Mouse (Mus musculus) limb, embryonic 13.5 days (tissue): ENCODE results near the gene Zfp60. TPM values are rescaled to one million over a fixed set of nuclear protein-coding genes. Genes with fewer than 3 reads are reported as not detected.

Experiments used
- ATAC-seq: fragments of 200-750 bp; cut with Nextera tagmentation; 2 replicates; pipeline ENCODE4 v1.8.0; 2017; ENCODE audit warnings: low read depth, moderate number of reproducible peaks, moderate TSS enrichment; ENCODE audit not compliant: low FRiP score
- H3K27ac ChIP-seq: fragments of 300-500 bp; sonication (generic); 2 replicates; pipeline ENCODE4 v1.5.1; 2015; ENCODE audit warnings: inconsistent platforms, mild to moderate bottlenecking, moderate library complexity
- H3K27me3 ChIP-seq: fragments of 300-500 bp; sonication (generic); 2 replicates; pipeline ENCODE4 v1.6.1; 2015; ENCODE audit warnings: mild to moderate bottlenecking, inconsistent platforms
- H3K36me3 ChIP-seq: fragments of 300-500 bp; sonication (generic); 2 replicates; pipeline ENCODE4 v1.6.1; 2015; ENCODE audit warnings: inconsistent platforms, mild to moderate bottlenecking, moderate library complexity
- H3K4me1 ChIP-seq: fragments of 300-500 bp; sonication (generic); 2 replicates; pipeline ENCODE4 v1.6.1; 2015; ENCODE audit warnings: inconsistent platforms
- H3K4me2 ChIP-seq: fragments of 300-500 bp; sonication (generic); replicated peaks from 2 replicates; pipeline ENCODE4 v1.6.1; 2015; ENCODE audit warnings: inconsistent platforms, mild to moderate bottlenecking, moderate library complexity
- H3K4me3 ChIP-seq: fragments of 300-500 bp; sonication (generic); 2 replicates; pipeline ENCODE4 v1.5.1; 2015; ENCODE audit warnings: moderate library complexity, mild to moderate bottlenecking, inconsistent platforms
- H3K9ac ChIP-seq: fragments of 300-500 bp; sonication (generic); 2 replicates; pipeline ENCODE4 v1.6.1; 2015; ENCODE audit warnings: mild to moderate bottlenecking, inconsistent platforms
- H3K9me3 ChIP-seq: fragments of 300-500 bp; sonication (generic); 2 replicates; pipeline ENCODE4 v1.6.1; 2016; ENCODE audit warnings: inconsistent platforms
- WGBS: fragments of 180-500 bp; shearing (Covaris S2); methylation state at CpG from one replicate; pipeline ENCODE4 v1.1.7; 2015; 5-methylcytosine and 5-hydroxymethylcytosine counted together
- polyA plus RNA-seq: library from polyadenylated mRNA; unstranded; fragments of >200 nt; fragmentation: Nextera tagmentation; extraction: Ambion mirVana; gene quantifications from 2 replicates; pipeline ENCODE4 v1.2.1, GENCODE M21; 2015

Gene Zfp60
- polyA plus RNA-seq = 47.5 TPM in 2 replicates

- peak within 1 kb of the TSS; percentile 92 for H3K9ac ChIP-seq
- H3K4me2 ChIP-seq = peak within 1 kb of the TSS; percentile 77
- no peaks in the 10 kb centered on the region for H3K27me3 ChIP-seq
- peaks cover 10% of the 10 kb centered on the region for H3K36me3 ChIP-seq
- no peaks in the 10 kb centered on the region for H3K9me3 ChIP-seq
- peaks cover 14% of the 10 kb centered on the region for H3K4me1 ChIP-seq
- ATAC-seq = peak; percentile 95
- under 1% methylated on average over 35 of the region's 35 CpGs for WGBS
- H3K4me3 ChIP-seq = peak within 1 kb of the TSS; percentile 73
- H3K27ac ChIP-seq = peak within 1 kb of the TSS; percentile 94
Measured at GRCm38 (mm10) chr7:27731281-27731883, at the start of gene Zfp60. Gene Zfp60, plus strand, starts transcription at chr7:27731389.

GRCm38 (mm10) chr7:27683218-27683617 lies 48.0 kb upstream of the Zfp60 start:
- ATAC-seq = no peak
- Histone ChIP-seq H3K27me3 (no peaks in the 10 kb centered on the region), H3K27ac (no peak overlapping the region), H3K4me3 (no peak overlapping the region), H3K36me3 (no peaks in the 10 kb centered on the region), H3K4me1 (peaks cover 6% of the 10 kb centered on the region), H3K9ac (no peak overlapping the region), H3K4me2 (no peak overlapping the region), H3K9me3 (no peaks in the 10 kb centered on the region)
- WGBS = 65% methylated on average over 2 of the region's 2 CpGs

- no peak overlapping the region for H3K9ac ChIP-seq
Measured at GRCm38 (mm10) chr7:27685220-27685619, 46.0 kb upstream of the Zfp60 start.

GRCm38 (mm10) chr7:27685681-27686080 lies 45.5 kb upstream of the Zfp60 start:
- H3K4me3 ChIP-seq = no peak overlapping the region; the same call in 1 of the 2 replicates
- no peaks in the 10 kb centered on the region for H3K36me3 ChIP-seq
- no peak overlapping the region for H3K9ac ChIP-seq
- no peak for ATAC-seq
- no peaks in the 10 kb centered on the region for H3K9me3 ChIP-seq
- H3K4me1 ChIP-seq = peaks cover 15% of the 10 kb centered on the region
- 0% methylated on average over 6 of the region's 6 CpGs for WGBS
- H3K27ac ChIP-seq = no peak overlapping the region
- H3K27me3 ChIP-seq = no peaks in the 10 kb centered on the region
- peak overlapping the region; percentile 49 for H3K4me2 ChIP-seq

More at GRCm38 (mm10) chr7:27685220-27685619, 46.0 kb upstream of the Zfp60 start:
- Histone ChIP-seq H3K36me3 (no peaks in the 10 kb centered on the region), H3K4me3 (no peak overlapping the region; the same call in 1 of the 2 replicates), H3K27me3 (no peaks in the 10 kb centered on the region), H3K27ac (no peak overlapping the region), H3K4me2 (peak overlapping the region; percentile 49), H3K4me1 (peaks cover 15% of the 10 kb centered on the region), H3K9me3 (no peaks in the 10 kb centered on the region)
- ATAC-seq = no peak
- 35% methylated on average over 5 of the region's 5 CpGs for WGBS

DNA sequence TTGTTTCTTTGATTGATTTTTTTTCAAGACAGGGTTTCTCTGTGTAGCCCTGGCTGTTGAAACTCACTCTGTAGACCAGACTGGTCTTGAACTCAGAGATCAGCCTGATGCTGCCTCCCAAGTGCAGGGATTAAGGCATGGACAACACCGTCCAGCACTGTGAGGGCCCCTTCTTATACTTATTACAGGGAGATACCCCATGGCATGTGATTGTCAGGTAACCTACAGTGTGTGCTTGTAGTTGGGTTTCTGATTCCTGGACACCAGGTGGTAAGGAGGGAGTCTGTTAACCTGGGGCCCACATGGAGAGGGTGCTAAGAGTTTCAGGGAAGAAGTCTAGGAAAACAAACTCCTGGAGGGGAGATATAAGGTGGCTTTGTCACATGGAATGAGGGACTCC lies 44.1 kb upstream of the Zfp60 start:
- no peaks in the 10 kb centered on the region for H3K9me3 ChIP-seq
- no peaks in the 10 kb centered on the region for H3K27me3 ChIP-seq
- H3K36me3 ChIP-seq = no peaks in the 10 kb centered on the region
- no peak for ATAC-seq
- no peak overlapping the region for H3K27ac ChIP-seq
- 83% methylated on average over 1 of the region's 1 CpGs for WGBS
- no peak overlapping the region for H3K4me2 ChIP-seq
- no peak overlapping the region for H3K4me3 ChIP-seq
- no peak overlapping the region for H3K9ac ChIP-seq
- H3K4me1 ChIP-seq = peaks cover 15% of the 10 kb centered on the region

DNA sequence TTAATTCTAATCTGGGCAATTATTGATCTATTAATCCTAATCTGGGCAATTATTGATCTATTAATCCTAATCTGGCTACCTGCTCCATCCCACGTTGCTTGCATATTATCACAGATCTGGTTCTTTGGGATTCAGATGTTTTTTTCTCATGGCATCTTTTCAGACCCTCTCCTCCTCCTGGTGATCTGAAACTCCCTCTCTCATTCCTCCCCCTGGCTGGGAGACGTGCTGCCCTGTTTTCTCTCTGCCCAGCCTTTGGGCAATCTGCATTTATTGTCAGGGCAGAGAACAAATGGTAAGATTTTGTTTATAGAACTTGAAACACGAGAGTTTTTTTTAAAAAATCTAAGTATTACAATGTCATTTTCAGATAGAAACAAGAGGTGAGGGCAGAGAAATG lies 43.4 kb upstream of the Zfp60 start:
- no peak overlapping the region for H3K27ac ChIP-seq
- WGBS = 64% methylated on average over 3 of the region's 3 CpGs
- no peaks in the 10 kb centered on the region for H3K27me3 ChIP-seq
- H3K4me1 ChIP-seq = peaks cover 15% of the 10 kb centered on the region
- no peak for ATAC-seq
- H3K36me3 ChIP-seq = no peaks in the 10 kb centered on the region
- no peaks in the 10 kb centered on the region for H3K9me3 ChIP-seq
- peak overlapping the region; percentile 55 for H3K4me3 ChIP-seq
- H3K4me2 ChIP-seq = peak overlapping the region; percentile 76
- no peak overlapping the region; the same call in 1 of the 2 replicates for H3K9ac ChIP-seq

GRCm38 (mm10) chr7:27688246-27688788 lies 42.9 kb upstream of the Zfp60 start:
- no peaks in the 10 kb centered on the region for H3K36me3 ChIP-seq
- H3K4me3 ChIP-seq = peak overlapping the region; percentile 55
- peak overlapping the region; percentile 70; the same call in 1 of the 2 replicates for H3K27ac ChIP-seq
- H3K4me2 ChIP-seq = peak overlapping the region; percentile 76
- H3K4me1 ChIP-seq = peaks cover 15% of the 10 kb centered on the region
- 38% methylated on average over 14 of the region's 14 CpGs for WGBS
- no peaks in the 10 kb centered on the region for H3K27me3 ChIP-seq
- H3K9me3 ChIP-seq = no peaks in the 10 kb centered on the region
- H3K9ac ChIP-seq = peak overlapping the region; percentile 72
- no peak for ATAC-seq

DNA sequence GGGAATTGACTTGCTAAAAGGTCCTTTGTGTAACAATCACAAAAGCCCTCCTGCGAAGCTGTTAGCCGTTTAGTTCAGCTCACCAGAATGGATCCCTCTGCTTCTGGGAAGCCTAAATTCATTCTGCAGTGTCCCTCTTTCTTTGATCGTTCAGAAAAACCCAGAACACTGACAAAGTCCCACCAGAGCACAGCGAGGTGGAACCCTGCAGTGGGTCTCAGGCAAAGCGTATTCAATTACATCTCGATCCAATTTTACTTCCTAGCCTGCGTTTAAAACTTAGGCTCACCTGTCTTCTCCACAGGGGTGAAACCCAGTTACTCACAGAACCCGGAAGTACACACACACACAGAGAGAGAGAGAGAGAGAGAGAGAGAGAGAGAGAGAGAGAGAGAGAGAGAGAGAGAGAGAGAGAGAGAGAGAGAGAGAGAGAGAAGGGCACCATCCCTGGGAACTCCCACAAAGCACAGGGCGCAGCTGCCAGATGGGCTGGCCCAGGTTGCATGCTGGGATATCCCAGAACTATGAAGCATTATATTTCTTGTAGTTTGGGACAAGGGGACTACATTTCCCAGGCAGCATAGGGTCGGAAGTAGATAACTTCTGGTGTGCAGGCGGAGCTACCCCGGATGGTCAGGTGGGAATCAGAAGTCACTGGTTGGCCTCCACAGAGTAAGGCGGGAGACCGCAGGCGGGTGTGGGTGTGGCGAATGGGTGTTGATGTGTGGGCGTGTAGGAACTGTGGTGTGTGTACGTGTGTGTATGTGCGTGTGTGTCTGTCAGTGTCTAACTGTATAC lies 42.2 kb upstream of the Zfp60 start, which contains the start of gene Zfp607b:
TSS of gene Zfp607b (plus strand) at position 526 of the 798 bp plus-strand sequence.
- Histone ChIP-seq H3K27me3 (no peaks in the 10 kb centered on the region), H3K9me3 (no peaks in the 10 kb centered on the region), H3K4me1 (peaks cover 15% of the 10 kb centered on the region), H3K4me2 (peak within 1 kb of the TSS; percentile 76), H3K36me3 (no peaks in the 10 kb centered on the region), H3K27ac (peak within 1 kb of the TSS; percentile 70; the same call in 1 of the 2 replicates), H3K9ac (peak within 1 kb of the TSS; percentile 72), H3K4me3 (peak within 1 kb of the TSS; percentile 55)
- WGBS = 1% methylated on average over 19 of the region's 19 CpGs
- ATAC-seq = peak; percentile 100

DNA sequence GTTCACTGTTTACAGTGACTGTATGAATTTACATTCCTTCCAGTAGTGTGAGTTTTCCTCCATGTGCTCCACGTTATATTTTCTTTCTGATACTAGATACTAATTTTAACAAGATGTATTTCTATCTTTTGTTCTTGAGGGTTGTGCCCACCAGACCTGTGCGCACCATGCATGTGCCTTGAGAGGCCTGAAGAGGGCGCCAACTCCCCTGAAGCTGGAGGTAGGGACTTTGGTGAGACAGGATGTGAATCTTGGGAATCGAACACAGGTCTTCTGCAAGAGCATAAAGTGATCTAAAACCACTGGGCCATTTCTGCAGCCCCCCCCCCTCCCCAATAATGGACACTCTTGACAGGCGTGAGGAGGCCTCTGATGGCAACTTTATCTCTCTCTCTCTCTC lies 40.1 kb upstream of the Zfp60 start:
- H3K9me3 ChIP-seq = no peaks in the 10 kb centered on the region
- WGBS = 37% methylated on average over 5 of the region's 5 CpGs
- no peak overlapping the region for H3K27ac ChIP-seq
- no peaks in the 10 kb centered on the region for H3K27me3 ChIP-seq
- H3K36me3 ChIP-seq = no peaks in the 10 kb centered on the region
- no peak overlapping the region for H3K4me3 ChIP-seq
- peaks cover 11% of the 10 kb centered on the region for H3K4me1 ChIP-seq
- ATAC-seq = no peak
- H3K4me2 ChIP-seq = no peak overlapping the region
- no peak overlapping the region; the same call in 1 of the 2 replicates for H3K9ac ChIP-seq

GRCm38 (mm10) chr7:27696711-27697110 lies 34.5 kb upstream of the Zfp60 start:
- Histone ChIP-seq H3K9ac (no peak overlapping the region), H3K4me3 (no peak overlapping the region), H3K36me3 (no peaks in the 10 kb centered on the region), H3K27me3 (no peaks in the 10 kb centered on the region), H3K27ac (no peak overlapping the region), H3K4me1 (no peaks in the 10 kb centered on the region), H3K4me2 (no peak overlapping the region), H3K9me3 (no peaks in the 10 kb centered on the region)
- ATAC-seq = no peak
- WGBS = 41% methylated on average over 3 of the region's 3 CpGs

DNA sequence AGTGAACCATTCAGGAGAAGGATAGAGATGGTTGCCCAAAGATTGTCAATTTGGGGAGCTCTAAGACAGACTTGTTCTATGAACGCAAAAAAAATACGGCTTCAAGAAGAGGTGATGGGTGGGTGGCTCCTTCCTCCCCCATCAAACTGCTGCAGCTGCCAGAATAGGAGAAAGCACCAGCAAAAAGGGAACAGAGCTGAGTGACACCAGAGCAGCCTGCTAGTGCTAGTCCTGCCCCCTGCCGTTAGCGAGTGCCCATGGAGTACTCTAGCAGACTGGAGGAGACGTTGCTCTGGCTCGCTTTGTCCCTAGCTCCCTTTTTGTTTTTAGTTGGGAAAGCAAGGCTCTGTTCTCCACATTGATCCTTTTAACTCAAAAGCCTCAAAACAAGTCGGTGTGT lies 20.8 kb upstream of the Zfp60 start:
- H3K9ac ChIP-seq = no peak overlapping the region
- no peak overlapping the region for H3K4me2 ChIP-seq
- H3K27me3 ChIP-seq = no peaks in the 10 kb centered on the region
- no peak overlapping the region for H3K27ac ChIP-seq
- peaks cover 14% of the 10 kb centered on the region for H3K9me3 ChIP-seq
- no peaks in the 10 kb centered on the region for H3K36me3 ChIP-seq
- H3K4me3 ChIP-seq = no peak overlapping the region
- no peaks in the 10 kb centered on the region for H3K4me1 ChIP-seq
- 85% methylated on average over 7 of the region's 7 CpGs for WGBS
- no peak for ATAC-seq

GRCm38 (mm10) chr7:27721951-27722350 lies 9.2 kb upstream of the Zfp60 start:
- Histone ChIP-seq H3K9ac (no peak overlapping the region), H3K9me3 (no peaks in the 10 kb centered on the region), H3K27ac (no peak overlapping the region), H3K27me3 (no peaks in the 10 kb centered on the region), H3K4me3 (no peak overlapping the region), H3K4me1 (no peaks in the 10 kb centered on the region), H3K4me2 (no peak overlapping the region), H3K36me3 (no peaks in the 10 kb centered on the region)
- ATAC-seq = no peak
- 93% methylated on average over 8 of the region's 8 CpGs for WGBS
